In the genomic region with DNA sequence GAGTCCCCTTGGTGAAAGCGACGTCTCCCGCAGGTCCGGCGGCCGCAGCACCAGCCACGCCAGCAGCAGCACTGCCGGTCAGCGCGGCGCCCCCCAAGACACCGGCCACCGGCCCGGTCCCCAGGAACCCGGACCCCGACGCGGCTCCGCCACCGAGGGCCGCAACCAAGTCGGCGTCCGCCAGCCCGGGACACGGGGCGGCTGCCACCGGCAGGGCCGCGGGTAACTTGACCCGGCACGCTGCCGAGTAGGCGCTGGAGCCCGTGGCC, we compare ENCODE assay signal across 8 mouse cellular contexts. TPM values are rescaled to one million over a fixed set of nuclear protein-coding genes. Genes with fewer than 3 reads are reported as not detected.
DNase-seq lines count a peak whose midpoint lies in the region; ATAC-seq and TF ChIP-seq lines count a peak whose summit lies in the region.

No protein-coding gene starts in this region.

- H3K79me2 ChIP-seq in CH12.LX (replicated peaks; ENCODE audit: control insufficient read depth, extremely low read depth, insufficient read depth, poor library complexity, severe bottlenecking) = peaks cover 14% of the 10 kb centered on the region

- no peaks in the 10 kb centered on the region for H3K36me3 ChIP-seq in heart, embryonic 10.5 days
- H3K36me3 ChIP-seq in CH12.LX (replicated peaks in 1 of 2; ENCODE audit: control insufficient read depth in 1 of 2, insufficient read depth in 1 of 2, low read length in 1 of 2) = no peaks in the 10 kb centered on the region
- no peaks in the 10 kb centered on the region for H3K36me3 ChIP-seq in forebrain, embryonic 13.5 days (ENCODE audit: poor library complexity, severe bottlenecking)
- no peaks in the 10 kb centered on the region for H3K36me3 ChIP-seq in liver, embryonic 14.5 days (replicated peaks; ENCODE audit: control insufficient read depth, insufficient read depth, low read depth)

- dilution Hi-C loops in CH12.LX (cut with MboI; ENCODE audit: extremely low pct_ligation_motif_present, extremely low pct_unique_long_range_greater_than_20kb, low sequenced_read_pairs) = no loop called here

- no peaks in the 10 kb centered on the region for H3K9me3 ChIP-seq in heart, embryonic 10.5 days
- H3K9me3 ChIP-seq in CH12.LX (replicated peaks; ENCODE audit: low read length) = no peaks in the 10 kb centered on the region
- no peaks in the 10 kb centered on the region for H3K9me3 ChIP-seq in forebrain, embryonic 13.5 days (replicated peaks)
- H3K9me3 ChIP-seq in liver, embryonic 14.5 days (ENCODE audit: control insufficient read depth, low read length) = no peaks in the 10 kb centered on the region

- no peak for ATAC-seq in forebrain, embryonic 13.5 days
- no peak for ATAC-seq in liver, embryonic 14.5 days (ENCODE audit: insufficient read depth)

- peak overlapping the region; percentile 96 for H3K27ac ChIP-seq in heart, embryonic 10.5 days
- H3K27ac ChIP-seq in CH12.LX (ENCODE audit: insufficient read depth, low read depth) = peak overlapping the region; percentile 75
- peak overlapping the region; percentile 100 for H3K27ac ChIP-seq in forebrain, embryonic 13.5 days
- H3K27ac ChIP-seq in liver, embryonic 14.5 days = peak overlapping the region; percentile 85

- DNase-seq in heart, embryonic 10.5 days (ENCODE audit: low spot score) = peak; percentile 80
- no peak for DNase-seq in heart, adult 11 months
- DNase-seq in CH12.LX (ENCODE audit: extremely low read depth) = no peak
- DNase-seq in liver, embryonic 14.5 days (ENCODE audit: low read depth in 3 of 3, low spot score in 3 of 3) = no peak
- no peak for DNase-seq in left cerebral cortex, adult 18-20 months (ENCODE audit: low spot score in 2 of 2)
- no peak for DNase-seq in thymus, postnatal 25 days
- DNase-seq in thymus, postnatal 36 days = no peak

- no peak for TF ChIP-seq EP300 in CH12.LX (IDR thresholded peaks at IDR 0.05; ENCODE audit: low read length)
- TF ChIP-seq EP300 in liver, embryonic 14.5 days (IDR thresholded peaks at IDR 0.05; ENCODE audit: low read depth) = no peak

- 0% methylated on average over 35 of the region's 35 CpGs for WGBS in heart, embryonic 10.5 days
- under 1% methylated on average over 28 of the region's 35 CpGs for WGBS in forebrain, embryonic 13.5 days
- WGBS in liver, embryonic 14.5 days (ENCODE audit: insufficient replicate concordance) = under 1% methylated on average over 29 of the region's 35 CpGs

- TF ChIP-seq CTCF in CH12.LX (conservative IDR thresholded peaks at IDR 0.05 in 1 of 2, IDR thresholded peaks at IDR 0.05 in 1 of 2; ENCODE audit: low read depth in 2 of 2, low read length in 2 of 2) = no peak
- no peak for TF ChIP-seq CTCF in liver, embryonic 14.5 days (IDR thresholded peaks at IDR 0.05; ENCODE audit: low read depth)

- H3K27me3 ChIP-seq in heart, embryonic 10.5 days (ENCODE audit: insufficient read depth, poor library complexity, severe bottlenecking) = no peaks in the 10 kb centered on the region
- no peaks in the 10 kb centered on the region for H3K27me3 ChIP-seq in CH12.LX (replicated peaks)
- H3K27me3 ChIP-seq in forebrain, embryonic 13.5 days = no peaks in the 10 kb centered on the region
- H3K27me3 ChIP-seq in liver, embryonic 14.5 days (ENCODE audit: control insufficient read depth, insufficient read depth, low read length) = no peaks in the 10 kb centered on the region

- peak overlapping the region; percentile 80 for H3K9ac ChIP-seq in CH12.LX (ENCODE audit: insufficient read depth, low read depth)
- peak overlapping the region; percentile 99 for H3K9ac ChIP-seq in forebrain, embryonic 13.5 days
- H3K9ac ChIP-seq in liver, embryonic 14.5 days (replicated peaks) = peak overlapping the region; percentile 95

- H3K4me2 ChIP-seq in CH12.LX (ENCODE audit: insufficient read depth, low read depth, poor library complexity, severe bottlenecking) = no peak overlapping the region
- H3K4me2 ChIP-seq in forebrain, embryonic 13.5 days = peak overlapping the region; percentile 74
- H3K4me2 ChIP-seq in liver, embryonic 14.5 days (ENCODE audit: low read depth) = peak overlapping the region; percentile 88

- no peaks in the 10 kb centered on the region for H3K4me1 ChIP-seq in heart, embryonic 10.5 days
- 0 out of 4 replicates have a peak, but pooled peaks cover 0 to 2% of the 10 kb centered on the region in 2 experiments for H3K4me1 ChIP-seq in CH12.LX (ENCODE audit: control insufficient read depth in 1 of 2, insufficient read depth in 2 of 2)
- H3K4me1 ChIP-seq in forebrain, embryonic 13.5 days = peaks cover 12% of the 10 kb centered on the region
- peaks cover 0 to 3% of the 10 kb centered on the region in 2 experiments; a peak in 1 of 4 replicates for H3K4me1 ChIP-seq in liver, embryonic 14.5 days (replicated peaks; ENCODE audit: control insufficient read depth in 2 of 2, insufficient read depth in 2 of 2, low read length in 1 of 2)

- no peak for TF ChIP-seq POLR2A in CH12.LX (IDR thresholded peaks at IDR 0.05; ENCODE audit: low read depth, low read length)

- in situ Hi-C loops in CH12.LX (cut with MboI; ENCODE audit: low pct_ligation_motif_present, low pct_unique_long_range_greater_than_20kb, low sequenced_read_pairs) = no loop called here

- H3K4me3 ChIP-seq in heart, embryonic 10.5 days = peak overlapping the region; percentile 97
- peak overlapping the region; percentile 77 to 93 (median 89) for H3K4me3 ChIP-seq in CH12.LX (replicated peaks in 1 of 3; ENCODE audit: low read depth in 2 of 3, low read length in 2 of 3, poor library complexity in 1 of 3)
- peak overlapping the region; percentile 97 for H3K4me3 ChIP-seq in forebrain, embryonic 13.5 days
- H3K4me3 ChIP-seq in liver, embryonic 14.5 days (ENCODE audit: insufficient read depth in 1 of 2, low read depth in 2 of 2, low read length in 2 of 2) = peak overlapping the region; percentile 93 to 98

- no peak for TF ChIP-seq RAD21 in CH12.LX (IDR thresholded peaks at IDR 0.05; ENCODE audit: low read depth, low read length)

TF ChIP-seq in CH12.LX, 34 proteins besides CTCF, POLR2A, EP300 and RAD21:
- TF ChIP-seq HCFC1 (IDR thresholded peaks at IDR 0.05; ENCODE audit: low read depth, low read length) (no peak), ZNF384 (IDR thresholded peaks at IDR 0.05; ENCODE audit: low read depth, low read length) (no peak), MXI1 (IDR thresholded peaks at IDR 0.05; ENCODE audit: low read depth, low read length) (no peak), JUN (IDR thresholded peaks at IDR 0.05; ENCODE audit: insufficient read depth, low read depth, low read length) (no peak), E2F4 (IDR thresholded peaks at IDR 0.05; ENCODE audit: insufficient replicate concordance, low read depth, low read length) (no peak), PAX5 (IDR thresholded peaks at IDR 0.05; ENCODE audit: low read length) (no peak), MAZ (IDR thresholded peaks at IDR 0.05; ENCODE audit: low read depth, low read length) (no peak), USF1 (IDR thresholded peaks at IDR 0.05; ENCODE audit: low read depth, low read length) (no peak), TBP (conservative IDR thresholded peaks at IDR 0.05; ENCODE audit: low read depth, low read length) (no peak), ETS1 (conservative IDR thresholded peaks at IDR 0.05; ENCODE audit: low read depth, low read length) (no peak), ZMIZ1 (IDR thresholded peaks at IDR 0.05; ENCODE audit: low read depth, low read length) (no peak), BHLHE40 (IDR thresholded peaks at IDR 0.05; ENCODE audit: low read depth, low read length) (no peak), KAT2A (IDR thresholded peaks at IDR 0.05; ENCODE audit: insufficient replicate concordance, low read length) (no peak)

RNA-seq across cellular contexts. Expression of a gene that starts 0.4 kb away (rescaled TPM):
- 29.3 and 37.7 TPM in 2 replicates for polyA plus RNA-seq in heart, embryonic 10.5 days (2016; fragmentation: Nextera tagmentation; extraction: Ambion mirVana)
- total RNA-seq in CH12.LX (2012; rRNA removed) = 12.7 and 14.3 TPM in 2 replicates
- 32.7 and 34.5 TPM in 2 replicates for total RNA-seq in CH12.LX (2014; rRNA removed)
- polyA plus RNA-seq in CH12.LX (2012; ENCODE audit: insufficient read length, low read depth) = 18.1 and 35.1 TPM in 2 replicates
- polyA plus RNA-seq in forebrain, embryonic 13.5 days (2015; fragmentation: Nextera tagmentation; extraction: Ambion mirVana) = 71.4 and 74.6 TPM in 2 replicates
- 6.1 and 9.2 TPM in 2 replicates for polyA plus RNA-seq in liver, embryonic 14.5 days (2012; rRNA removed)
- 14.0 and 18.1 TPM in 2 replicates for polyA plus RNA-seq in liver, embryonic 14.5 days (2014; fragmentation: Nextera tagmentation; extraction: Ambion mirVana)
- total RNA-seq in left cerebral cortex, adult 18-20 months (2021) = 10 to 100 TPM; 56.2 to 57.0 TPM
